Mouse (Mus musculus): ENCODE results near the gene Hoxc5.
A peak's percentile ranks its signal among the peaks of the same experiment; 100 is the strongest.

The Hoxc5 gene

GRCm38 (mm10) chr15:102990461-102991397 is 23.5 kb downstream of the Hoxc5 start, which contains the start of gene Hoxc8:
TSS of gene Hoxc8 (plus strand) at chr15:102990607.
- DNase-seq = no peak

- DNase-seq = no peak
These were observed 24.5 kb downstream of the Hoxc5 start for GRCm38 (mm10) chr15:102991782-102992181.

GRCm38 (mm10) chr15:102992206-102992605 is 25.0 kb downstream of the Hoxc5 start:
- DNase-seq = no peak

DNA sequence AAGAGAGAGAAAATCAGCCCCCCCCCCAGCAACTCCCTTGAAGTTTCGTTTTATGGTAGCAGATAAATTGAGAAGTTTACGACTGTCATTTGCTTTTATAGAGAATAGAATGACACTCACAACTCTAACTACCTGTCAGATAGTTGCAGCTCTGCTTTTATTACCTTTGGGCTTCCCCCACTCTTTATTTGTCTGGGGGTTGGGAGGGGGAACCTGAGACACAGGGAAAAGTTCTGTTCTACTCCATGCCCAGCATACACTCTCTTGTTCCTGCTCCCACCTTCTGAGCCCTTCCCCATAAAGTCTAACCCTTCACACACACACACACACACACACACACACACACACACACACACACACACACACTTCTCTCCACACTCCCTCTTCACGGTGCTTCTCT is 25.6 kb downstream of the Hoxc5 start:
- no peak for DNase-seq

- no peak for DNase-seq
These were observed 29.3 kb downstream of the Hoxc5 start for GRCm38 (mm10) chr15:102996548-102996947.

DNA sequence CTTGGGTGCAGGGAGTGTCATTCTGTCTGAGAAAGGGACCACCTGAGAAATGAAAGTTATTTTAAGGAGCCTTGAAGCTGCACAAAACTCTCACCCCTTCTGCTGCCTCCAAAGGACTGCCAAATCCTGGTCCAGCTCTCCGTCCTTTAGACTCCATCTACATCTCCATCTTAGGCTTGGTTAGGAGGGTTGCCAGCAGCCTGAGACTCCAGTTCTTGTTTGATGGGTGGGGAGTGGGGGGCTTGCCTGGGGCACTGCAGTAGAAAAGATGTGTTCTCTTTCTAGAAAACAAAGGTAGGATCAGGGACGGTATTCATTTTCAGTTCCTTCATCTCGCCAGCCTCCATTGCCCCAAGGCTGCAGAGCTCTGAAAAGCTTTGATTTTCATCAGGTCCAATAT is 30.2 kb downstream of the Hoxc5 start:
- no peak for DNase-seq

DNA sequence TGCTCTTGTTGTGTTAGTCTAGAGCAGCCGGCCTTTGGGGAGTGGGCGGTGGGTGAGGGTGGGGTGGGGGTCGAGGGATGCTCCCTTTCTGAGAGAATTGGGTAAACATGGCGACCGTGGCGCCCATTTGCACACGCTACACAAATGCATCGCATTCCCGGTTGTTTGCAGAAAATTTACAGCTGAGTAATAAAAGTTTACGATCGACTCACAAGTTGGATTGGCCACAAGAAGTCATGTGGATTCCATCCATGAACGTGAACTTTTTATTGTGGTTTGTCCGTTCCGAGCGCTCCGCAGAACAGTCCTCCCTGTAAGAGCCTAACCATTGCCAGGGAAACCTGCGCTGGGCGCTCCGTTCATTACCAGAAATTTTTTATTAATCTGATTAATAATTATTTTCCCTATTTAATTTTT is 30.7 kb downstream of the Hoxc5 start, which contains the start of gene Hoxc6:
Hoxc6 (plus strand) TSS at position 319 of the 417 bp plus-strand sequence.
- DNase-seq = no peak

GRCm38 (mm10) chr15:102998608-102999182 is 31.5 kb downstream of the Hoxc5 start:
- no peak for DNase-seq

DNA sequence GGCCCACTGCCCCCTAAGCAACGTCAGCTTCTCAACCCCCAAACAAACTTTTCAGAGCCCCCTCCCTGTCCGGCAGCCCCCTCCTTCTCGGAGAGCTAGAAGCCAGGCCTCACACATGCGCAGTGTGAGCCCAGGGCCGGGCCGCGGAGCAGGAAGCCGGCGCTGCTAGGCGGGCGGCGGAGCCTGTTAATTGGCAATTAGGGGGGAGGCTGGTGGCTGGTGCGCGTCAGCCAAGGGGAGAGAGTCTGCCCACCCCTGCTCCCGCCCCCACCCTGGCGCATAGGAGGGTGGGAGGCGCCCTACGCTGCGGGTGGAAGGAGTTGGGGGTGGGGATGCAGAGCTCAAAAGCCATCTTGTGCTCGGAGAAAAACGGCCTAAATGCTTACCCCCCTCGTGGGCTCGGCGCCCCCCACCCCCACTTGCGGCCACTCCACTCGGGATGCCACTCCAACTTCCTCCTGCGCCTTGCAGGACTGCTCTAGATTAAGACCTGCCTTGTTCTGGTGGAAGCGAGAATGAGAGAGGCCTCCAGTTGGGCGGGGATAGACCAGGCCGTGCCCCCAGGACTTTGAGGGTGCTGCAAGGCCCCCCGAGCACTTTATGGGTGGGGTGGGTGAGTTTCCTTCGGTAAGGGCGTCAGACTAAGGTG is 32.1 kb downstream of the Hoxc5 start:
- peak in 1 of 2 experiments; percentile 21 for DNase-seq

- DNase-seq = no peak
These were observed 32.7 kb downstream of the Hoxc5 start for GRCm38 (mm10) chr15:102999955-103000354.

DNA sequence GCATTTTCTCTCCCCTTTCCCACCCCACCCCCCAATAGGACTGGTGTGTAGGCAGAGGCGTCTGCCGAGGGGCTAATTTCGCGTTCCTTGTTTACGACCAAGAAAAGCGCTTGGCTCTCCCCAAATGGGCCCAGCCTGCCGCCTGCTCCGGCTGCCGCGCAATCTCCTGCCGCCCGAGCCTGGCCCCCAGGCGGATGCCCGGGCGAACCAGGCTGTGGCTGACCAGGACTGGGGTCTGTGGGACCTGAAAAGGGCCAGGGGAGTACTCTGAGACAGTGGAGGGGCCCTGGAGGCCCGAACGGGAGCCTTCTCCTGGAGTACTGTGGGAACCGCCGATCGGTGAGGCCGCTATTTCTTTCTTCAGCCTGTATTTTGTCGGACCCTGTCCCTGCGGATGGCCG is 33.3 kb downstream of the Hoxc5 start:
- DNase-seq = no peak

DNA sequence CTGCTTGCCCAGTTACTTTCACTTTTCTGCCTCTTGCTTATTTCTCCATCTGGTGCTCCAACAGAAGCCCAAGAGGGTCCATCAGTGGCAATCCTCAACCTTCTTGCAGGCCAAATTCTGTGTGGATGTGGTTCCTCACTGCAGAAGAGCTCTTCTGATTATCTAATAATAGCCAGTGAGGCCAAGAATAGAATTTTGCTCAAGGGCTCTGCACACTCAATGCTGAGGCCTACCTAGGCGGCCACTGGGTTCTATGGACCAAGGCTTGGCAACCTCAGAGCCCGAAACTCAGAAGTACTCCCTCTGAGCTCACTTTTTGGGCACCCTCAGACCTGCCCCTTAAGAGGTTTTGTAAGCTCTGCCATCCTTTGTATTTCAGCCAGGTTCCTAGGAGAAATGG is 34.1 kb downstream of the Hoxc5 start:
- no peak for DNase-seq

DNA sequence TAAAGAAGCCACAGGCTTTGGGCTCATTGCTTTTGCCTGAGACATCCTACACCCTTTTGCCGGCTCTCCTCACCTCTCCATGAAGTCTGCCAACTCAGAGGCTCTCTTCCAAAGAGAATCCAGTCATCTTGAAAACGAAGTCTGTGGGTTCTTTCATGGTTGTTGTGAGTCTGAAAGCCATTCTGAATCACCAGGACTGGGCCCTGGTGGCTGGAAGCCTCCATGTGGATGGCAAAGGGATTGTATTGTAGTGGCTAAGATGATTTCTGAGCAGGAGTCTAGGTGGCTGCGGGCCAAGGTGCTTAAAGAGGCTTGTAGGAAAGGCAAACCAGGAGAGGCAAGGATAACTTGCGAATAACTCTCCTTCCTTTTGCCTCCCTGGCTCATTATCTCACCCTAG is 34.9 kb downstream of the Hoxc5 start:
- no peak for DNase-seq

DNA sequence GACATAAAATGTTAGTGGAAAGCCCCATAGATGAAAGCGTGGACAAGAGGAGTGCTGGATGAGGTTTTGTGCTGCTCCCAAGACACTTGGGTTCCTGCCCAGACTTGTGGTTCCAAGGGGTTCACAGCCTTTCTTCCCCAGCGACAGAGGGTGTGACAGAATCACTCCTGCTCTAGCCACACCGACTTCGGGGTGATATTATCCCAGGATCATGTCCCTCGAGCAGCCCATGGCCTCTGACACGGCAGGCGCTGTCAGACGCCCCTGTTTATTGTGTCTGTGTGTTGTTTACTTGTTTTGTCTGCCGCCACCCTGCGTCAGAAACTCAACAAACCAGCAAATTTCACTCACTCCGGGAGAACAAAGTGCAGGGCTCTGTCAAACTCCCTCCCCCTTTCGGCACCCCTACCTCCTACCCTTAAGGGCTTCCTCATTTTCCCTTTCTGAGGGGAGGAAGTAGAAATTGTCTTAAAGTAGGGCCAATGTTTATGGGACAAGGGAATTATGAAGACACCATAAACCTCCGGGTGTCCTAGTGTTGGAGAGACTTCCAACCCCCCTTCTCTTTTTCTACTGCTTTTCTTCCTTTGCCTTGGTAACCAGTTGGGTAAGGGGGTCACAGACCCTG is 35.7 kb downstream of the Hoxc5 start:
- DNase-seq = no peak

DNA sequence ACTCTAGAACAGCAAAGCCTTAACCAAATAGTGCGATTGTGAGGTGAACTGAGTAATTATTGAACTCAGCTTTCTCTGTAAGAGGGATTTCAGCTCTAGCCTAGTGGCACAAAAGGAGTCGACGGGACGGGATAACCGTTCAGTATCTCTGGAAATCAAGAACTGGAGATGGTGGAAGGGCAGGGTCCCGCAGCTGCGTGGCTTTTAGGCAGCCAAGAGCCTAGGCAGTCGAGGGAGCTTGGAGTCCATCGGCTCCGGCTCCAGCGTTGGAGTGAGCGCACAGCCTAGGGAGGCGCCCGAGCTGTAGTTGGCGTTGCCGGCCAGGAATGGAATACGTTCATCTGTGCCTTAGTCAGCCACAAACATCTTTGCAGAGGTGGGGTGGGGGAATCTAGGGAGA is 38.1 kb downstream of the Hoxc5 start:
- no peak for DNase-seq

DNA sequence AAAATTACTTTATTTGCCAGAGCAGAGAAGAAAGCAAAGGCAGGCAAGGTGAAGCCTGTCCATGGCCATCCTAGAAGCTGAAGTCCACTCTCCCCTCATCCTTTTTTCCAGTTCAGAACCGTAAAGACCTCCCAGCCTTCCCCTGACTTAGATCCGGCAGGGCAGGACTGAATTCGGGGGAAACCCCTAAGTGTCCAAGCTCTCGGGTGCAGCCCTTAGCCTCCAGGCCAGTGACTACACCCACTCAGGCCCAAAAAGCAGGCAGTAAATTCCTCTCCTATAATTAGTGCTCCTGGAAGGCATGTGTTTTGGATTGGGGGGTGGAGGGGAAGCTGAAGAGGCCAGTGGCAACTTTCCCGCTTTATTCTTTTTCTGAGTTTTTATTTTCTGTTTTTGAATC is 38.6 kb downstream of the Hoxc5 start:
- DNase-seq = no peak

DNA sequence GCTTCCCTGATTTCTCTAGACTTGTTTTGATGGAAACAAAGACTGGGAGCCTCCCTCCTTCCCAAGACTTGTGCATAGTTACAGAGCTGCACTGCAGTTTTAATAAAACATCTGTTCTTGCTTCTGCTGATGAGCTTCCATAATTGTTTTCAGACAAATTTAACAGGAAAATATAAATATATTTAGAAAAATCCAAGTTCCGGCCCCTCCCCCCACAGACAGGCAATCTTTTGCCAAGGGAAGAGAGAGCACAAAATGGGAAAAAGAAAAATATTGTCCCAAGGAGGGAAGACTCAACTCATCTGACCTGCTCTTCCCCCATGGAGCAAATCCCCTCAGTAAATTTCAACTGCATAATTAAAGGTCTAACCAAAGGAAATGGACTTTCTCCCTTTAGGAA is 39.1 kb downstream of the Hoxc5 start:
- DNase-seq = no peak

DNA sequence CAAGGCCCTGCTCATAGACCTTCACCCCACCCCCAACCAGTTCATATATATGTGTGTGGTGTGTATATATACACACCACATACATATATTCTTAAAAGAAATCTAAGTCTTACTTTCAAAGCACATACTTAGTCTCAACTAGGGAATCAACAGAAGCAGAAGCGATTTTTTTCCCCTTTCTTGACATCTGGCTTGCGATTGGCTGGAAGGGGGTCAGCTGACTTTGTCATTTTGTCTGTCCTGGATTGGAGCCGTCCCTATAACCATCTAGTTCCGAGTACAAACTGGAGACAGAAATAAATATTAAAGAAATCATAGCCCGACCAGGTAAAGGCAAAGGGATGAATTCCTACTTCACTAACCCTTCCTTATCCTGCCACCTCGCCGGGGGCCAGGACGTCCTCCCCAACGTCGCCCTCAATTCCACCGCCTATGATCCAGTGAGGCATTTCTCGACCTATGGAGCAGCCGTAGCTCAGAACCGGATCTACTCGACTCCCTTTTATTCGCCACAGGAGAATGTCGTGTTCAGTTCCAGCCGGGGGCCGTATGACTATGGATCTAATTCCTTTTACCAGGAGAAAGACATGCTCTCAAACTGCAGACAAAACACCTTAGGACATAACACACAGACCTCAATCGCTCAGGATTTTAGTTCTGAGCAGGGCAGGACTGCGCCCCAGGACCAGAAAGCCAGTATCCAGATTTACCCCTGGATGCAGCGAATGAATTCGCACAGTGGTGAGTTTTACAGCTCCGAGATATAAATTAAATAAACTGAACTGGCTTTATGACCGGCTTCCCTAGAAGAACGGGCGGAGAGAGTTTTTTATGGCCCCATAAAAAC is 42.2 kb downstream of the Hoxc5 start:
- no peak for DNase-seq

DNA sequence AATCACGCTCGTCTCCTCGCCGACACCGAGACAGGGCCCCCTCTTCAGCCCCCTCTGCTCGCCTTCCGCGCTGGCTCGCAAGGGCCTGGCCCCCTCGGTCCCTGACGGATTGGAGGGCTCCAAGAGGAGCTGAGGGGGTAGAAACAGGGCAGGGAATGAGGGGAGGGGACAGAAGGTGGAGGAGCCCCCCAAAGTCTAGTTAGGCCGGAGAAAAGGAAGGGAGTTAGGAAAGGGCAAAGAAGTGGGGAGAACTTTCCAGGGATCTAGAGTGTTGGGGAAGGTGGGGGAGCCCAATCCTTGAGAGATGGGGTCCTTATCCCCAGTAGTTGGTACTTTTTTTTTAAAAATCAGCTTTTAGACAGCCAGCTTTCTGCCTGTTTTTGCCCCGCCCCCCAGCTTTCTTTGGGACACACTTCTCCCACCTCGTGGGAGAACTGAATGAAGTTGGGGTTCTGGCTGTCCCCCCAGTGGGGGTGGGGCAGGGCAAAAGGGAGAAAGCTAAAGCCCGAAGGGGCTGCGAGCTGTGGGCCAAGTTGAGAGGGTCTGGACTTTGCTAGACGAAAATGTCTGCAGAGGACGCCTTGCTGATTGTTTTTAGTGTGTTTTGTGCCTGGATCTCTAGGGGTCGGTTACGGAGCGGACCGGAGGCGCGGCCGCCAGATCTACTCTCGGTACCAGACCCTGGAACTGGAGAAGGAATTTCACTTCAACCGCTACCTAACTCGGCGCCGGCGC is 43.0 kb downstream of the Hoxc5 start:
- DNase-seq = no peak

DNA sequence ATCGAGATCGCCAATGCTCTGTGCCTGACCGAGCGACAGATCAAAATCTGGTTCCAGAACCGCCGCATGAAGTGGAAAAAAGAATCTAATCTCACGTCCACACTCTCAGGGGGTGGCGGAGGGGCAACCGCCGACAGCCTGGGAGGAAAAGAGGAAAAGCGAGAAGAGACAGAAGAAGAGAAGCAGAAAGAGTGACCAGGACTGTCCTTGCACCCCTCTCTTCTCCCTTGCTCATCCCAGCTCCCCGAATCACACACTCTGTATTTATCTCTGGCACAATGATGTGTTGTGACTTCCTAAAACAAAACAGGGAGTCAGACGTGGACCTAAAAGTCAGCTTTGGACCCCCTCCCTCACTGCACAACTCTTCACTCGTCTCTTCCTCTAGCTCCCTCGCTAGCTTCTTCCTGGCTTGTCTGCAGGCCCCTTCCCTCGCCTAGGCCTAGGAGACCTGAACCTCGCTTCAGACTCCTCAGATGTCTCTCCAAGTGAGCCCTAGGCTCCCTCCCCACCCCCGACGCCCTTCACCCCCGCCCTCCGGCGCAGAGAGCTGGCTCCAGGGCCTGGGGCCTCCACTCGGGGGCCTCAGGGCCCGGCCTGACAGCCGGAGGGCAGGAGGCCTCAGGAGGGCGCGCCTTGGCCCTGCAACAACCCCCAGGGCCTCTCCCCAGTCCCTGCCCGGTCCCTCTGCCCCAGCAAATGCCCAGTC is 43.8 kb downstream of the Hoxc5 start:
- DNase-seq = no peak

All from thymus, adult 18-20 months (tissue).